In genomic region chr5:88587211-88587934, GRCm38 (mm10) we compare ENCODE assay signal across 8 mouse cellular contexts. TPM values are rescaled to one million over a fixed set of nuclear protein-coding genes. Genes with fewer than 3 reads are reported as not detected.
A peak's percentile ranks its signal among the peaks of the same experiment; 100 is the strongest.
DNase-seq lines count a peak whose midpoint lies in the region; ATAC-seq and TF ChIP-seq lines count a peak whose summit lies in the region.

No protein-coding gene starts in this region.

- no peaks in the 10 kb centered on the region for H3K9me3 ChIP-seq in MEL (replicated peaks; ENCODE audit: insufficient read depth, low read length)
- H3K9me3 ChIP-seq in lung, postnatal 0 days (ENCODE audit: low read length) = no peaks in the 10 kb centered on the region

- ATAC-seq in granulocyte monocyte progenitor cell, adult 5-6 weeks (replicated peaks; ENCODE audit: poor library complexity, severe bottlenecking) = peak; percentile 22; the same call in 1 of the 2 replicates
- ATAC-seq in lung, postnatal 0 days = peak; percentile 89

- TF ChIP-seq RAD21 in MEL (IDR thresholded peaks at IDR 0.05; ENCODE audit: low read depth, low read length) = no peak

- H3K36me3 ChIP-seq in MEL (ENCODE audit: control insufficient read depth in 1 of 2, insufficient read depth in 2 of 2, low read length in 2 of 2) = peaks cover 0 to 13% of the 10 kb centered on the region in 2 experiments; a peak in 2 of 4 replicates
- no peaks in the 10 kb centered on the region; the same call in 1 of the 2 replicates for H3K36me3 ChIP-seq in kidney, adult 2 months (ENCODE audit: control insufficient read depth, insufficient read depth, low read length)
- H3K36me3 ChIP-seq in lung, postnatal 0 days (ENCODE audit: insufficient read depth, low read length) = no peaks in the 10 kb centered on the region
- H3K36me3 ChIP-seq in testis, adult 2 months (ENCODE audit: control insufficient read depth, insufficient read depth, low read length) = no peaks in the 10 kb centered on the region

- H3K4me2 ChIP-seq in lung, postnatal 0 days (replicated peaks; ENCODE audit: low read depth, low read length) = peak overlapping the region; percentile 17; the same call in 1 of the 2 replicates

- TF ChIP-seq CTCF in MEL (IDR thresholded peaks at IDR 0.05 in 2 of 3, conservative IDR thresholded peaks at IDR 0.05 in 1 of 3; ENCODE audit: control insufficient read depth in 1 of 3, insufficient read depth in 1 of 3, low read depth in 2 of 3, low read length in 3 of 3, poor library complexity in 1 of 3, severe bottlenecking in 1 of 3) = no peak
- TF ChIP-seq CTCF in kidney, adult 2 months (conservative IDR thresholded peaks at IDR 0.05; ENCODE audit: insufficient read depth, insufficient read length, low read depth, low read length) = peak; percentile 19; the same call in 1 of the 2 replicates
- no peak for TF ChIP-seq CTCF in lung, postnatal 0 days (IDR thresholded peaks at IDR 0.05)
- TF ChIP-seq CTCF in testis, adult 2 months (IDR thresholded peaks at IDR 0.05; ENCODE audit: control insufficient read depth, insufficient read depth, insufficient replicate concordance, low read depth, low read length) = no peak

- no peaks in the 10 kb centered on the region for H3K27me3 ChIP-seq in MEL (ENCODE audit: control insufficient read depth in 1 of 2, insufficient read depth in 2 of 2, low read length in 2 of 2)
- no peaks in the 10 kb centered on the region for H3K27me3 ChIP-seq in kidney, adult 2 months (replicated peaks; ENCODE audit: control insufficient read depth, insufficient read depth, low read length)
- H3K27me3 ChIP-seq in lung, postnatal 0 days (replicated peaks; ENCODE audit: insufficient read depth, low read length) = no peaks in the 10 kb centered on the region
- H3K27me3 ChIP-seq in testis, adult 2 months (ENCODE audit: control insufficient read depth, insufficient read depth, low read length) = no peaks in the 10 kb centered on the region

- 31% methylated on average over 13 of the region's 13 CpGs for WGBS in kidney, adult 2 months
- 37% methylated on average over 13 of the region's 13 CpGs for WGBS in lung, postnatal 0 days

- TF ChIP-seq EP300 in MEL (IDR thresholded peaks at IDR 0.05; ENCODE audit: low read depth in 1 of 2, low read length in 2 of 2) = no peak
- no peak for TF ChIP-seq EP300 in lung, postnatal 0 days (IDR thresholded peaks at IDR 0.05)

- H3K27ac ChIP-seq in MEL (ENCODE audit: control insufficient read depth, low read depth, low read length) = no peak overlapping the region
- H3K27ac ChIP-seq in kidney, adult 2 months (ENCODE audit: insufficient read depth, low read depth, low read length) = peak overlapping the region; percentile 89
- H3K27ac ChIP-seq in lung, postnatal 0 days (ENCODE audit: low read length) = no peak overlapping the region
- no peak overlapping the region for H3K27ac ChIP-seq in testis, adult 2 months (ENCODE audit: control insufficient read depth, insufficient read depth, low read depth, low read length)

- peaks cover 4 to 18% of the 10 kb centered on the region in 2 experiments for H3K4me1 ChIP-seq in MEL (ENCODE audit: control insufficient read depth in 1 of 2, insufficient read depth in 2 of 2, low read length in 2 of 2)
- H3K4me1 ChIP-seq in kidney, adult 2 months (ENCODE audit: control insufficient read depth, insufficient read depth, low read length) = peaks cover 19% of the 10 kb centered on the region; the same call in 1 of the 2 replicates
- H3K4me1 ChIP-seq in lung, postnatal 0 days (ENCODE audit: insufficient read depth, low read depth, low read length) = peaks cover 9% of the 10 kb centered on the region
- H3K4me1 ChIP-seq in testis, adult 2 months (ENCODE audit: control insufficient read depth, insufficient read depth, low read length) = peaks cover 7% of the 10 kb centered on the region

- TF ChIP-seq POLR2A in MEL (IDR thresholded peaks at IDR 0.05; ENCODE audit: control insufficient read depth in 1 of 2, insufficient read depth in 1 of 2, low read depth in 1 of 2, low read length in 2 of 2, poor library complexity in 1 of 2) = no peak
- TF ChIP-seq POLR2A in kidney, adult 2 months (IDR thresholded peaks at IDR 0.05; ENCODE audit: low read depth, low read length) = peak; percentile 97
- TF ChIP-seq POLR2A in testis, adult 2 months (IDR thresholded peaks at IDR 0.05; ENCODE audit: control insufficient read depth, low read depth, low read length) = peak; percentile 46; the same call in 1 of the 2 replicates

- H3K4me3 ChIP-seq in MEL (ENCODE audit: control insufficient read depth in 1 of 2, insufficient read depth in 1 of 2, low read depth in 2 of 2, low read length in 2 of 2) = no peak overlapping the region
- H3K4me3 ChIP-seq in kidney, adult 2 months (ENCODE audit: insufficient read depth, low read depth, low read length) = no peak overlapping the region
- H3K4me3 ChIP-seq in lung, postnatal 0 days (ENCODE audit: low read depth, low read length) = no peak overlapping the region
- no peak overlapping the region for H3K4me3 ChIP-seq in testis, adult 2 months (ENCODE audit: control insufficient read depth, low read depth, low read length)

- no peaks in the 10 kb centered on the region for H3K79me2 ChIP-seq in MEL (ENCODE audit: control insufficient read depth, insufficient read depth, low read length, poor library complexity)

- DNase-seq in MEL (ENCODE audit: low read depth, low spot score) = peak; percentile 16
- DNase-seq in brain, adult 2 months (ENCODE audit: low read depth, low spot score) = peak; percentile 80
- peak; percentile 91 for DNase-seq in kidney, adult 2 months
- peak; percentile 74 for DNase-seq in lung, postnatal 0 days (ENCODE audit: low spot score)
- DNase-seq in thymus, adult 18-20 months = no peak
- no peak for DNase-seq in spleen, adult 12 weeks (ENCODE audit: low spot score)

- no peak overlapping the region for H3K9ac ChIP-seq in MEL (ENCODE audit: control insufficient read depth, low read depth, low read length, poor library complexity, severe bottlenecking)
- no peak overlapping the region for H3K9ac ChIP-seq in lung, postnatal 0 days (replicated peaks; ENCODE audit: low read depth)

TF ChIP-seq in MEL, 35 proteins besides CTCF, POLR2A, EP300 and RAD21:
- TF ChIP-seq MAX (IDR thresholded peaks at IDR 0.05; ENCODE audit: low read length) (0 out of 2 replicates have a peak, but pooled peaks have one; percentile 5), USF2 (IDR thresholded peaks at IDR 0.05; ENCODE audit: borderline replicate concordance in 1 of 2, insufficient read depth in 1 of 2, low read depth in 1 of 2, low read length in 2 of 2) (no peak)

RNA-seq across cellular contexts. Expression of gene Rufy3, which starts 22.5 kb away (rescaled TPM):
- 3.2 and 3.7 TPM in 2 replicates for total RNA-seq in MEL (2012; rRNA removed)
- polyA plus RNA-seq in MEL (2012; ENCODE audit: insufficient read depth in 1 of 2, insufficient read length in 2 of 2, low read depth in 1 of 2, low replicate concordance in 2 of 2, missing spikeins in 1 of 2) = 1 to 10 TPM in 1 of 2 experiments, not detected in 1; 5.7 TPM
- total RNA-seq in granulocyte monocyte progenitor cell, adult 5-6 weeks (2014; fragmentation: Nextera tagmentation) = 7.4 and 12.7 TPM in 2 replicates
- 12.7 and 15.3 TPM in 2 replicates for total RNA-seq in granulocyte monocyte progenitor cell, adult 5-6 weeks (2017)
- polyA plus RNA-seq in kidney, adult 2 months (2012; rRNA removed) = 21.2 and 24.0 TPM in 2 replicates
- 7.5 and 8.4 TPM in 2 replicates for polyA plus RNA-seq in lung, postnatal 0 days (2015; fragmentation: Nextera tagmentation; extraction: Ambion mirVana)
- 15.5 and 15.8 TPM in 2 replicates for polyA plus RNA-seq in testis, adult 2 months (2012; rRNA removed)

RNA-seq across cellular contexts. Expression of gene Utp3, which starts 33.1 kb away (rescaled TPM):
- total RNA-seq in MEL (2012; rRNA removed) = 44.7 and 48.4 TPM in 2 replicates
- 100 to 1,000 TPM in 1 of 2 experiments, 10 to 100 TPM in 1; 73.9 to 120 TPM for polyA plus RNA-seq in MEL (2012; ENCODE audit: insufficient read depth in 1 of 2, insufficient read length in 2 of 2, low read depth in 1 of 2, low replicate concordance in 2 of 2, missing spikeins in 1 of 2)
- total RNA-seq in granulocyte monocyte progenitor cell, adult 5-6 weeks (2014; fragmentation: Nextera tagmentation) = 65.6 and 68.8 TPM in 2 replicates
- total RNA-seq in granulocyte monocyte progenitor cell, adult 5-6 weeks (2017) = 57.5 and 59.9 TPM in 2 replicates
- polyA plus RNA-seq in kidney, adult 2 months (2012; rRNA removed) = 7.9 and 9.8 TPM in 2 replicates
- 36.4 and 44.0 TPM in 2 replicates for polyA plus RNA-seq in lung, postnatal 0 days (2015; fragmentation: Nextera tagmentation; extraction: Ambion mirVana)
- 8.4 and 8.6 TPM in 2 replicates for polyA plus RNA-seq in testis, adult 2 months (2012; rRNA removed)

RNA-seq across cellular contexts. Expression of gene Jchain, which starts 59.7 kb away (rescaled TPM):
- not detected in 2 replicates for total RNA-seq in MEL (2012; rRNA removed)
- polyA plus RNA-seq in MEL (2012; ENCODE audit: insufficient read depth in 1 of 2, insufficient read length in 2 of 2, low read depth in 1 of 2, low replicate concordance in 2 of 2, missing spikeins in 1 of 2) = not detected
- total RNA-seq in granulocyte monocyte progenitor cell, adult 5-6 weeks (2014; fragmentation: Nextera tagmentation) = 1.8 TPM in 1 of 2 replicates, not detected in the other
- 0.43 and 1.5 TPM in 2 replicates for total RNA-seq in granulocyte monocyte progenitor cell, adult 5-6 weeks (2017)
- 3.2 and 5.5 TPM in 2 replicates for polyA plus RNA-seq in kidney, adult 2 months (2012; rRNA removed)
- polyA plus RNA-seq in lung, postnatal 0 days (2015; fragmentation: Nextera tagmentation; extraction: Ambion mirVana) = 0.19 TPM in 1 of 2 replicates, not detected in the other
- 0.57 and 0.96 TPM in 2 replicates for polyA plus RNA-seq in testis, adult 2 months (2012; rRNA removed)

Comparison
In these comparisons a context has a peak if more than half of its experiments do, and no peak if none do; other contexts are left out.
1. DNase-seq: peak in MEL (single experiment), brain, adult 2 months (single experiment), kidney, adult 2 months (single experiment) and lung, postnatal 0 days (single experiment); none in thymus, adult 18-20 months (0 of 2) and spleen, adult 12 weeks (single experiment).
2. POLR2A ChIP-seq: peak in kidney, adult 2 months (single experiment) and testis, adult 2 months (single experiment); none in MEL (0 of 2).